Mouse (Mus musculus) lung, postnatal 14 days (tissue): ENCODE measurements at regions not wholly inside any gene's neighbourhood (a gene's known extent, or its start where the extent isn't known, plus 50 kb on each side); places are given as distances from the start of the nearest gene placed in this dataset.

ENCODE experiments used
- DNase-seq: peaks from one replicate; pipeline ENCODE4 v3.0.0; 2021

DNA sequence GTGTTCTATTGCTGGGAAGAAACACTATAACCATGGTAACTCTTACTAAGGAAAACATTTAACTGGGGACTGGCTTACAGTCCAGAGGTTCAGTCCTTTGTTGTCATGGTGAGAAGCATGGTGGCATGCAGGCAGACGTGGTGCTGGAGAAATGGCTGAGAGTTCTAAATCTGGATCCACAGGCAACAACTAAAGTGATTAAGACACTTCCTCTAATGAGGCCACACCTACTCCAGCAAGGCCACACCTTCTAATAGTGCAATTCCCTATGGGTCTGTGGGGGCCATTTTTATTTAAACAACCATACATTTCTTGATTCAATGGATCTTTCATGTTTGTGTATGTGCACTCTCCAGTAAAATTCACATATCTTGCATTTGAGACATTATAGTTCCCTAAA is 151.4 kb upstream of the Ankrd55 start:
- no peak for DNase-seq

DNA sequence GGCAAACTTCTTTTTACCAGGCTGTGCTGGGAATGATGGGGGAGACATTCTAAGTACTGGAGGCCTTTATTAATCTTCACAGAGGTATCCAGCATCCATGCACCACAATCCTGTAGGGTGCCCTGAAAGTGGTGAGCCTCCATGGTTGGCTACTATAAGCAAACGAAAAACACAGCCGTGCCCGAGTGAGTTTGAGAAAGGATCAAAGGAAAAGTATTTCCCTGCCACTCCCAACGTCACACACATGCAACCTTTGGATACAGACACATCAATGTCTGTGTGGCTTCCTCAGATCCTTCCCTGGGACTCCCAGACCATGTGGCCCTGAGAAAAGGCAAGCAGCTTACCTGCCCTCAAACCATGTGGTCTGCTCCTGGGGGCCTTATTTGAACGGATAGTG is 147.4 kb upstream of the Ankrd55 start:
- no peak for DNase-seq

DNA sequence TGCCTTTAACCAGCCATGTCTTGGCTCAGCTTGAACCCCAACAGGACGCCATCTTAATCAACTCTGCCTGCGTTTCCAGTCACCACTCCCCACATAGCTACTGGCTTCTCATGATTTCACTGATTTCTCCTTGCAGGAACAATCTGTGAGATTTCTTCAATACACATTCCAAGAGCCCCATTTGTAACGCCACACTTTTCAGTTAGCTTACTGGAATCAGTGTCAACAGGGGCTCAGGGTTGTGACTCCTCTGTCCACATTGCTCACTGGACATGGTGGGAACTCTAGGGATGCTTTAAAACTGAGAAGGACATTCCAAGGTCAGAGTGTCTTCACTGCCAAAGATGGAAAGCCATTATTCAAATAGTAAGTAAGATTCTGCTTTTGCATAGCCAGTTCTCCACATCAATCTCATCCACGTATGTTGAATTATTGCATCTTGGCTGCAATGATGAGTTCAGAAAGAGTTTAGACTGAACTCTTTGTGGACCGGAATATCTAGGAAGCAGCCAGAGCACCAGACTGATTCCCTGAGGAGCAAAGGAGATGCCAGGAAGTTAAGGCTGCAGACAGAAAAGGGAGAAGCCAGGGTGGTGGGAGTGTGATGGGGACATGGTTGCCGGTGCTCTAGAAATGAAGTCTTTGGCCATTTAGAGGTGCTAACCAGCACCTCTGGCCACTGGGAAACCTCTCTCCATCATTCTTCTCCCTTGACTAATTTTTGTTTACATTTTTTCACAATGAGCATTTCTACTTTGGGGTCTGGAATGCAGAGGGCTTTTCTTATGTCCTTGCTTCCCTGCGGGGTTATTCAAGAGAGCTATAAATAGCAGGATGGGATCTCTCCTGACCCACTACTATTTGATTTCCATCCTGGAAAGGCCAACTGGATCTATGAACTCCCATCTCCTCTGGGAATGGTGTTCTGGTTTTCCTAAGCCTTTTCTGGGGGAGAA is 143.6 kb upstream of the Ankrd55 start:
- DNase-seq, result no peak

DNA sequence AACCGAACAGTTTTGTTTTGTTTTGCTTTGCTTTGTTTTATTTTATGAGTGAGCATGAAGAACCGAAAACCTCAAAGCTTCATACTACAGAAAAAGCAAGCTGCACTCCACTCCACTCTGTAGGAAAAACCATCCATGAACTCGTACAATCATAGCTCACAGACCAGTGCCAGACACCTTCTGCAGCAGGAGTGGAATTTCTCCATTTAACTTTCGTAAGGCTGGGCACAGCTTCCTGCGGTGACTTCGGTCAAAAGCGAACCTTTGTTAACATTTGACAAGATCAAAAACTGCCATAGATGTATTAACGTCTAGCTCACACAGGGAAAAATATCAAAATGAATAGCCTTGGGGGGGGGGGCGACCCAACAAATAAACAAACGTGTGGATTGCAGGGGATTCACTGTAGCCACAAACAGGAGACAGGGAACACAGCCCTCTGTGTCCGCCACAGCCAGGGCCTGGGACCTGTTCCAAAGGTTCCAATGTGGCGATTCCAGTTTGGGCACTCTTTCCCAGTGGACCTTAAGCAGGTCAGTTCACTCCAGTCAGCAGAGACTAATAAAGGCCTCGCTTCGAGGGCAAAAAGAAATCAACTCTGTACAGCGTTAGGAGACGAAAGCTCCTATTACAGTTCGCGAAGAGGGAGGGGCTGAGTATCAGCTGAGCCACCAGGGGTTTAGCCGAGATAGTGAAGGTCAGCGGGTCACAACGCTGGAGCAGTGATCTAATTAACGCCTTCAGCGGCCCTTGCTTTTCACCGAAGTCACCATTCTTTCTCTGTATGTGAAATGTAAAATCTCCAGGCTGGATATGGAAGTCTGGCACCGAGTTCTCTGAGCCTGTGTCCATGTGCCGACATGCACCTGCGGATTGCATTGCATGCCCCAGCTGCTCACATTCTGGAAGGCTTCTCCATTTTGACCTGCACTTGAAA is 135.4 kb upstream of the Ankrd55 start:
- peak; percentile 63 for DNase-seq

DNA sequence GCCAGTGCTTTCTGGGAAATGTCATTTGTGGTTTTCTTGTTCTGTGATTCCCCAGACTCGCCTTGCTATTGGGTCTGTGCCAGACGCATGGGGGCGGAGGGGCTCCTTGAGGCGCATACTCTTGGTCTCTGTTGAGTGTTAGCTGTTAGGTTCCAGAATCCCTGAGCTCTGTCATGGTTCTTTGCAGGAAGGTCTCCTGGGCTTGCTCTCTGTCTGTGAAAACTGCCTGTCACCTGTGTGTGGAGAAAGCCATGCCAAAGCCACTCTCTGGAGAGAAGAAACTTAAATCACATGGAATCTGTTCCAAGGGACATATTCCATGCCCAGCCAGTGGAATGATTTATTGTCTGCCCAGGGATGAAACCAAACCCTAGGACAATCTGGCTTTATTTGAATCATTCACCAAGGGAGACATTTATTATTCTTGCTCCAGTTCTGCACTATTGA is 134.5 kb upstream of the Ankrd55 start:
- no peak for DNase-seq

DNA sequence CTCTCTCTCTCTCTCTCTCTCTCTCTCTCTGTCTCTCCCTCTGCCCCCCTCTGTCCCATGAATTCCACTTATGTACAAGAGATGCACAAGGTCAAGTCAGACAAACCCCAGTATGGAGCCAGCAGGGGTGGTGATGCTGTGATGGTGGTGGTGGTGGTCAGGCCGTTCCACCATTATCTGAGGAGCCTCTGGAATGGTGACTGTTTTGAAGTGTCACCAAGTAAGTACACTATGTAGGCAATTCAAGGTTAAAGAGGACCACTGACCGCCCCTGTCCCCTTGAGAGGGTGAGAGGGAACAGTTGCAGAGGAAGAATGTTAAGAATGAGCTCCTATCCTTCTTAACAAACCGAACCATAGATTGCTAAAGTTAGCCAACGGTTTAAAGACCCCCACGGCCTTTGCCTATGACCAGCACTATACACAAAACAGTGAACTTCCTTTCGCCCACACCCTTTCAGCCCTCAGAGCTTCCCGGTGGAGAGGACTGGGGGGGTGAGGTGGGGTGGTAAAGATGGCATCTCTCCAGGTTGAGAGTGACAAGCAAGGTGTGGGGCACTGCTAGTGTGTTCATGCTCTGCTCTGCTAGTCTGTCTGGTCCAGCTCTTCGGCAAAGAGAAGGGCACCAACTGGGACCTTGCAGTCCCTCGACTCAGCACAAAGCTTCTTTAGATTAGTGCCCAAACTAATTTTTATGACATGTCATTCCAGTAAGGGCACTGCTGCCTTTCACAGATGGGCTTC is 128.7 kb upstream of the Ankrd55 start:
- DNase-seq, result no peak

DNA sequence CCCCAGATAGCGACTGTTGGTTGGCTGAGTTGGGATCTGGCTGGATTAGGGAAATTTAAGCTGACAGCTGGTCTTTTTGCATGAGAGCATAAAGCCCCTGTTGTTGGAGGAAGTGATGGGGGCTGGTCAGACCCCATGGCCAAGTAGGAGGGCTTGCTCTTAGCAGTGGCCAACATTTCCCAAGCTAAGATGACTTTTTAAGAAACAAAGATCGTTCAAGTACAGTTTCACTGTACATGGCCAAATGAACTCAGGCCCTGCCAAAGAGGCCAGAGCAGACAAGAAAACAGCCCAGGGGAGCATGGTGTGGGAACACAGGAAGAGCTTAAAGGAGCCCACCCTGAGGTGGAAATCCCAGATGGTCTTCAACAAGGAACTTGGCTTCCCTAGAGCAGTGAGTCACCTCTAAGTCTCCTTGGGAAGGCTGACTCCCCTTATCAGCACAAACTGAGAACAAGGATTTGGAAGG is 128.0 kb upstream of the Ankrd55 start:
- no peak for DNase-seq

DNA sequence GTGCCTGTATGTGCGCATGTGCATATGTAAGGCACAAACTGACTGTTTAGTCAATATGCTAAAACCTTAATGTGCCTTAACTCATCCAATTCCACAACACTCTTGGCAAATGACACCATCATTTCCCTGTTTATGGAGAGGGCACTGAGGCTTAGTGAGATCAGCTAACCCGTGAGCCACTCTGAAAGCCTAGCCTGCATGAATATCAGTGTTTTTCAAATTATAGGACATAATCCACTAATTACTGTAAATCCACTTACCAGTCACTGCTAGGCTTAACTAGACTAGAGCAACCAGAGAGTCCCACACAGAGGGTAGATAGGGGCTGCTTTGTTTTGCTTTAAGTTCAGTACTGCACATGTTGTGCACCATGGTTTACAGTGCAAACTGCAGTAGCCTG is 127.5 kb upstream of the Ankrd55 start:
- DNase-seq, result no peak

DNA sequence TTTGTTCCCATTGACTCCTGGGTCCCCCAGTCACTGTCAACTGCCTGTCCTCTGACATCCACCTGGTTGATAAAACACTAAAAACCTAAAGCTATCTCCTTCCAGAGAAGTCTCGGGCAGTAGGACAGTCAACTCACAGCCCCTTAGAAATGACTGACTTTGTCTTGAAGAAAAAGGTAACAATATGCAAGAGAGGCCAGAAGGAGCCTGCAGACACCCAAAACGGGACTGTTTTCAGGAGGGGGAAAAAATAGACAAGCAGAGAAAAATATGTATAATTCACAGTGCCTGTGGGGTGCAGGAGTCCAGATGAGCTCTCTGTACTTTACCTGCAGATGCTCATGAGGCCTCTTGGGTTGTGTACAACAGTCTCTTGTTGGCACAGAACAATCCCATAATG is 126.4 kb upstream of the Ankrd55 start:
- DNase-seq, result no peak

DNA sequence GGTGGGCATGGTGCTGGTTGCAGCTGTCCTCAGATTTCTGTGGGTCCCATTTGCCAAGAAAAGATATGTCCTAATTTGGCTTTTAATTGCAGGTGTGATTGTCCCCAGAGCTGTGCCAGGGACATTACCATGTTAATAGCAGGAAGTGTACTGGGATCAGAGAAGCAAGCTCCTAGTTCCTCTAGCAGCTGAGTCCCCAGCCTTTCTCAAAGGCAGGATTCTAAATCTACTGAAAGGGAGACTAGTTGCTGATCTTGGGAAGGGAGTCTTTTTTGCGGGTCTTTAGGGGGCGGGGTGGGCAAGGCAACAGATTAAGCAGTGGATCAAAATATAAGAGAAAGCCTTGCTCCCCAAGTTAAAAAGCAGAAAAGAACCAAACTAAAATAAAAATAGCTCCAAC is 122.3 kb upstream of the Ankrd55 start:
- no peak for DNase-seq

DNA sequence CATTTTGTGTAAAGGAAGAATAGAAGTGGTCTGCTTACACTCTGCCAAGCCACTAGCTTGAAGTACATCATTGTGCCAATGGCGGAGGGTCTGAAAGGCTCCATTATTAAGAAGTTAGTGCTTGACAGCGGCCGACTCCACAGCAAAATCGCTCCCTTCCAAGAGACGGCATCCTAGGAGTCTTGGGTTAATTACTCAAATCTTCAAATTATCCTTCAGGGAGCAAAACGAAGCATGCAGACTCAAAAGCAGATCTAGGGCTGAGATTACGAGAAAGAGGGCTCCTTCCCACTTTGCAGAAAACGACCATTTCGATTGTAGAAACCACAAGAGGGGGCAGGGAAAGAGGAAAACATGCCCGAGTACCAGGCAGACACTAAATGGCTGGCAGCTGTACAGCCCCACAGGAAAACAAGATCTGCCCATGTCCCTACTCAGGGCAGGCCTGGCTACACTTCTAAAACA is 121.9 kb upstream of the Ankrd55 start:
- no peak for DNase-seq

DNA sequence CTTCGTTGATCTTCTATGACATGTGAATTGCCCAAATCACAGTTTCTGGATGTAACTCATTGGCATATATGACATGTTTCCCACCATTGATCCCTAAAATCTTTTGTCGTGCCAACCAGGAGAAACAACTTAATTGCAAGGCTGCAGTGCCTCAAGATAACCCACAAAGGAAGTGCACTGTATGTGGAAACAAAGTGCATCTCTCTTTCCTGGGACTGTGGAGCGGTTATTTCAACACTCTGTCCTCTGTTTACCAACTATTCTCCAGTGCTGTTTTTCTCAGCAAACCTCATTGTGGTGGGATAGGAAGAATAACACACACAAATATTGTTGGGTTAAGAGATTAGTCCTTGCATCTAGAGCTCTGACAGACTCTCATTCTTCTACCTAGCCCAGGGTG is 119.8 kb upstream of the Ankrd55 start:
- DNase-seq, result no peak

DNA sequence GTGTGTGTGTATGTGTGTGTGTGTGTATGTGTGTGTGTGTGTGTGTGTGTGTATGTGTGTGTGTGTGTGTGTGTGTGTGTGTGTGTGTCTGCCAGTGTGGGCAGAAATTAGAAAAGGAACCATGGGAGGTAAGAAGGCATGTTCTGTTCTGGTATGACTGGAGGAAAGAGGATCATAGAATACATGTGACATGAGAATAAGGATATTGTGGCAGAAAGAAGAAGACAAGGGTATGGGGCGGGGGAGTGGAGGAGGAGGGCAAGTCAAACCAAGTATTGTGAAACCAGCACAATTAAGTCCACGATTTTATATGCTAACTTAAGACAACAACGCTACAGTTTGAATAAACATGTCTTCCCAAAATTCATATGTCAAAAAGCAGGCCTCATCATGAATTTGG is 117.4 kb upstream of the Ankrd55 start:
- DNase-seq, result no peak

DNA sequence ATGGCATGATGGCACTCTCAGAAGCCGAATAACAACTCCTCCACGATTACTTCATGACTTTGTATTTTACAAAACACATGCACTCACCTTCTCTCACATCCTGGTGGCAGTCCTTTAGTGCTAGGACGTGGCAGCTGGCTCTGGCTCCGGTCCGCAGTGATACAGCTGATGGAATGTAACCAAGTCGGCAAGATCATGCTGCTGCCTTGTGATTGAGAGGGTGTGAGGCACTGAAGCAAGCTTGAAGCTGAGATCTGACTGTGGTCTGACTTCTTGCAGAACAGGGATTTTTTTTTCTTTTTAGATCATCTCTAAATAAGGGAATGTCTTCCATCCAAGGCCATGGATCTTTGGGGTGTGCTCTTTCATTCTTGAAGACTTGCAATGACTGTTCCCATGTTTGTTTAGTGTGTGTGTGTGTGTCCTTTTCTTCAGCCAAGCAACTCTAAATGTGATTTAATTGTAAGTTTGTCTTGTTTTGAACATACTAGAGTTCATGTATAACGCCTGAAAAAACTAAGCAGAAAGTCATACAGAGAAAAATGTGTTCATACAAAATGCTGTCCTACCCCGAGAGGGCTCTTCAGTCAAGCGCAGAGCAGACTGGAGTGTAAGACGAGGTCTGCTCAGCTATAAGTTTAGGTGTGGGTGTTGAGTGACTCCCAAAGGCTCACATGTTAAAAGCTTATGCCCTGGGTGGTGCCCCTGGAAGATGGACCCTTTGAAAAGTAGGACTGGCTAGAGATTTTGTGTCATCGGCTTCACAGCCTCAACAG is 116.1 kb upstream of the Ankrd55 start:
- DNase-seq, result peak; percentile 63

DNA sequence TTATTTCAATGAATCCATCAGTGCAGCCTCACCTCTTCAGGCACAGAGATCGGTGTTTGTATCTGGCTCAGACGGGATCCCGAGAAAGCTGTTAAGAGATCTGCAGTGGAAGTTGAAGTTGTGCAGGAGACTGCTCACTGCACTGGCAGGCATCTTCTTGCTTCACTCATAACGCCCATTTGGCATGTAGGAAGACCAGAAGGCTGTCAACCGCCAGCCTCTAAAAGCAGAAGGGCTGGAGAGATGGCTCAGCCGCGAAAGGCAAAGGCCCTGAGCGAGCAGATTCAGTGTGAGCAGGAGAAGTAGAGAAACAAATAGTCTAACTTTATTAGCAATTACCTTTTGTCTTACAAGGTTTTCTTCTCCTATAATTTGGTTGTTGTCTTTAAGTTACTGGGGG is 114.3 kb upstream of the Ankrd55 start:
- DNase-seq, result no peak

DNA sequence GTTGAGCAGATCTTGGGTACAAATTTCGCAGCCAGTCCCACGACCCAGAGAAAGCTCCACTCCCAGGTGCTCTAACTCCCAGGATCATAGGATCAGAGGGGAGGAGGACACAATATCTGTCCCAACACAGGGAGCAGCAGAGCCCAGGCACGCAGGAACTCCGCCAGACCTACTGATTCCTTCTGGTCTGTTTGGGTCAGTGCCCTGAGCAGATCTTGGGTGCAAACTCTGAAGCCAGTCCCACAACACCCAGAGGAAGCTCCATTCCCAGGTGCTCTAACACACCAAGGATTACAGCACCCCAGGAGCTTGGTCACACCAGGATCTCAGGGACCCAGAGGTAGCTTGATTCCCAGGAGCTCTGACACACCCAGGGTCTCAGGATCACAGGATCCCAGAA is 110.2 kb upstream of the Ankrd55 start:
- no peak for DNase-seq

DNA sequence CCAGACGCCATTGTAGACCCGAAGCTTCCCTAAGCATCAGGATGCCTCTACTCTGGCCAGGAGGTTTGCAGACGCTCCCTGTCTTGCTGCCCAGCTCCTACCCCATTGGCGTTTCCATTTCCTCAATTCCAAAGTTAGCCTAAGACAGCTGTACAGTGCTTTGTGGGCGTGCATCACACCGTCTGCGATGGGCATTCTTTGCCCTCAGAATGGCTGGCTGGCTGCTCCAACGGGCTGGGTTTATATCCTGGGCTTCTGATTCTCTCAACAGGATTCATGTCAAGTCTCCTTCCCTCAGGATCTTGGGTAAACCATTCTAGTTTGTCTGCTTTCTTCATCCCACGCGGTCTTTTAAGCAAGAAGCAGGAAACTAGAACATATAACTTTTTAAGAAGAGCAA is 104.3 kb upstream of the Ankrd55 start:
- no peak for DNase-seq

DNA sequence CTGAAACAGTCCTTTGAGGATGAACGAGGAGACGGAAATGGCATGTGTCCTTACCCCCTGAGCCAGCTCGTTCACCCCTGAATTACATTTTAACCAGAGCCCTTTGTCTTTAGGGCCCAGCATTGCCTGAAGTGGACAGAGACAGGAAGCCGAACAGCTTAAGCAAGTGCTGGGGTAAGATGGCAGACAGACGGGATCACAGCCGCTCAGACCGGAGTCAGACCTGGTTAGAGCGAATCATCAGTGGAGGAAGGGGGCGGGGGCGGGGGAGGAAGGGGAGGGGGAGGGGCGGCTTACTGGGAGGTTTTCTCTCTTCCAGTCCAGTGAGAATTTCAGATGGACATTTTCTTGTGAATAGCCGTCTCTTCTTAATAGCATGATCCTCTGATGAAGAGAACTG is 103.1 kb upstream of the Ankrd55 start:
- no peak for DNase-seq

DNA sequence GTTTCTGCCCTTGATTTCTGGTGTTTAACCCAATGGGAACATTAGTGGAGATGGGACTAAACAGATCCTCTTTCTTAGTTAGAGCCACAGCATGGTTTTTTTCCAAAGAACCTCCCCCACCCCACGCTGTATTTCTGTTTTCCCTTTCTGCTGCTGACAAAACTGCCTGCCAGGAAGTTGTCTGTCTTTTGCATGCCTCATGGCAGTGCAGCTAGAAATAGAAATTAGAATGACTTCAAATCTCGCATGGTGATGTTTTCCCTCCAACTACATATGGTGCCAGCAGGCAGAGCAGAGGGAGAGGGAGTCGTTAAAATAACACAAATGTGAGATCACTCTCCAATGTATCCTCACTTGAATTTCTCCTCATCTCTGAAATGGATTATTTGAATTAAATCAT is 101.0 kb upstream of the Ankrd55 start:
- no peak for DNase-seq

DNA sequence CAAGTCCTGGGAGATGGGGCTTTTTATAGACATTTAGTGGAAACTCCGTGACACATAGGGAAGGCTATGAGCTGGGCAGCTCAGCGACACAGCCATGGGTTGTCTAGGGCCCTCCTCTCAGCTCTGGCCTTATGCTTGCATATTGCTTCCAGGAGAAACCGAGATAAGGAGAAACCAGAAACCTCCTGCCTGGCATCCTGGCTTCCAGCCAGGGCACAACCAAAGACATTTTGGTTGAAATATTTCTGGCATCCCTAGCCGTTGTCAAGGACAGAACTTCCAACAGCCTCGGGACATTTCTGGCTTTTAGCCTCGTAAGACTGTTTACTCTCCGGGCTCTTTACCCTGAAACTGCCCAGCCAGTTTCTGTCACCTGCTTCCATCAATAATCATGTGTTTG is 99.9 kb upstream of the Ankrd55 start:
- peak; percentile 48 for DNase-seq

DNA sequence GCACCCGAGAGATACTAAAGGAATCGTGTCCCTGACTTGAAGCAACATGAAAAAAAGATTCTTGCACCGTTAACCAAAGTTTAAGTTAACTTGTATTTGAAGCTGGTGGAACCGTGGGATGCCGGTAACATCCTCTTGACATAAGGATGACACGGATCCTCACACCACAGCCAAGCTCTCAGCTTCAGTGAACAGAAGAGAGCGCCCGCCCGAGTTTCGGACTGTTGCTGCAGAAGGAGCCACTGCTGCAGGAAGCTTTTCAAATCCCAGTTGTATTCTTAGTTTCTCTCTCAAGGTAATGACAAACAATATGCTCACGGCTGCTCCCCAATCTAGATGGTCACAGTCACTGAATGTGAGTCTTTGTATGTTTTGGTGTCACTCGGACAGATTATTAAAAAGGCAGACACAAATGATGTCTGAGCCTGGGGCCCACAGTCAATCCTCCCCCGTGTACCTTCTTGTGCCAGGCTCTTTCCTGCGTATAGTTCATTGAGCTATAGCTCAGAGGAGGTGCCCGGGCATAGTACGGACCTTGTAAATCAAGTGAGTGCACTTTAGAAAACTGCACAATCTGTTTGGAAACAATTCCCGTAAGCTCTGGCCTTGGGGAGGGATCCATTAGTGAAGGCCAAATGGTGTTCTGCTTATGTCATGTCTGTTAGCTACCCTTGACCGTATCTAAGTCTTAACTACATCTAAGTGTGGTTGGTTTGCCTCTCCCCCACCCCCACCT is 99.3 kb upstream of the Ankrd55 start:
- DNase-seq, result no peak
